Mouse (Mus musculus): Measurements from ENCODE around the gene Pacrg. TPM values are rescaled to one million over a fixed set of nuclear protein-coding genes. Genes with fewer than 3 reads are reported as not detected.

Gene Pacrg
- total RNA-seq (2022), result 1 to 10 TPM; 2.2 to 6.4 (median 4.8) TPM

DNA sequence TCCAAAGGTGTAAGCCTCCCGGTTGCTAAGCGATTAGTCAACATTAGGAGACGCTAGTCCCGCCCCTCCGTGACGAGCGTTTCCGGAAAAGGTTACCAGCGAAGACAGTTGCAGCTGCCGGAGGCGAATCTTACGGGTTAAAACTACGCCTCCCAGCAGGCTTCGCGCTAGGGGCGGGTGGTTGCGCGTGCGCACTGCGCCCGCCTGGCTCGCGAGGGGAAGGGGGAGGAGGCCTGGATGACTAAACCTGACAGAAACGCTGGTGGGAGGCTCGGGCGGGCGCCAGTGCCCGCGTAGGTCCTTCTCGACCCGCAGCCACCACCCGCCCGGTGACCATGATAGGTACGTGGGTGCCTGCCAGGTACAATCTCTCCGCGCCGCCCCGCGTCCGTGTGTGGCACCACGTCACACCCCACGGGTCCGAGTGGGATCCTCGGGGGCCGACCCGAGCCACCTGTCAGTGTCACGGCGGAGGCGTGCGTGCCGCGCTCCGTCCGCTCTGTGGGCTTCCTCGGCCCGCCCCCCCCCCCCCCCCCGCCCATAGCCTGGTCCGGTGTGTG is at the start of gene Pacrg, which contains the start of gene Prkn:
Pacrg (minus strand) TSS at position 164 of the 560 bp plus-strand sequence.
Prkn (plus strand) TSS at position 237 of the 560 bp plus-strand sequence.
- DNase-seq, result peak; percentile 99

DNA sequence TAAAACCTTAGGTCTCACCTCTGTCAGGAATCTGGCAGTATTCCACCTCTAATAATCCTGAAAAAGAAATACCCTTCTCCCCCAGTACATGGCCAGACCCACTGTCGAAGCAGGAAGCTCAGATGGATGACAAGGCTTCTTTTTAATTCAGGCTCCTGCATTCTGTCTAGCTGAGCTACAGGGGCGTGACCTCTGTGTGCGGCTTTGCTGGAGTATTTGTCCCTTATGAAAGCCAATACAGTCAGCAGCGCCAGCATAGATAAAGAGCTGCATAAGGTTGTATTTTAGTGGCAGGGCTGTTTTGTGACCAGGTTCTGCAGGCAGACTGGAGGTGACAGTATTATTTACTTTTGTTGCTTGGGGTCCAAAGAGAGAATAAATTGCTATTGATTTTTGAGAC is 47.8 kb upstream of the Pacrg start:
- no peak for DNase-seq

DNA sequence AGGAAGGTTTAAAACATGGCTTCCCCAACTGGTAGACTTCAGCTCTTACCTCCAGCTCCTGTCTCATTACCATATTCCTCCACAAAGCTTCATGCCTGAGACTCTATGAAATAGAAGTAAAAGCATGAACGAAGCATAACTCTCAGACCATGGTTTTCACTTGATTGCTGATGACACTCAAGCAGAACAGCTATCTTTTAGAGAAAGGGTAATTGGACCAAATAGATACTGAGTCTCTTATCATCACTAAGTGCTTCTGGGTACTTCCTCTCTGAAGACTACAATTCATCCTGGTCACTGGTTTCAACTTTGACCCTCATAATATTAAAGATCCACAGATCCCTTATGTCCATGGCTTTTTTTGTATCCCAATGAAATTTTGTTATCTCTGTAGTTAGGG is 42.1 kb upstream of the Pacrg start:
- no peak for DNase-seq

DNA sequence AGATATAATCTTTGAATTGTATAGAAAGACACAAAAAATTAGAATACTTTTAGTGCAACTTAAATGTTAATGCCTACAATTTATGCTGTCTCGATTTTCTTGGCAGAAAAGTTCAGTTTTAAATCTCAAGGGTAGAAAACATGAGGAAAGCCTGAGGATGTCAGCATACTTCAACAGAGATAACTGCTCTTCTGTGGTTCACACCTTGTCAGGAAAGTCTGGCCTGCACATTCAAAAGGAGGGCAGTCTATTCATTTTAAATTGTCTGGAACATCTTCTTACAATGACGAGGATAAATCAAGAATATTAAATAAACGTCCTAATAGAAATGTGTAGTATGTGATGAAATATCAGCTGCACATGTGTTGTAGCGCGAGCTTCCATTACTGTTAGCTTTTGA is 38.9 kb upstream of the Pacrg start:
- DNase-seq, result no peak

DNA sequence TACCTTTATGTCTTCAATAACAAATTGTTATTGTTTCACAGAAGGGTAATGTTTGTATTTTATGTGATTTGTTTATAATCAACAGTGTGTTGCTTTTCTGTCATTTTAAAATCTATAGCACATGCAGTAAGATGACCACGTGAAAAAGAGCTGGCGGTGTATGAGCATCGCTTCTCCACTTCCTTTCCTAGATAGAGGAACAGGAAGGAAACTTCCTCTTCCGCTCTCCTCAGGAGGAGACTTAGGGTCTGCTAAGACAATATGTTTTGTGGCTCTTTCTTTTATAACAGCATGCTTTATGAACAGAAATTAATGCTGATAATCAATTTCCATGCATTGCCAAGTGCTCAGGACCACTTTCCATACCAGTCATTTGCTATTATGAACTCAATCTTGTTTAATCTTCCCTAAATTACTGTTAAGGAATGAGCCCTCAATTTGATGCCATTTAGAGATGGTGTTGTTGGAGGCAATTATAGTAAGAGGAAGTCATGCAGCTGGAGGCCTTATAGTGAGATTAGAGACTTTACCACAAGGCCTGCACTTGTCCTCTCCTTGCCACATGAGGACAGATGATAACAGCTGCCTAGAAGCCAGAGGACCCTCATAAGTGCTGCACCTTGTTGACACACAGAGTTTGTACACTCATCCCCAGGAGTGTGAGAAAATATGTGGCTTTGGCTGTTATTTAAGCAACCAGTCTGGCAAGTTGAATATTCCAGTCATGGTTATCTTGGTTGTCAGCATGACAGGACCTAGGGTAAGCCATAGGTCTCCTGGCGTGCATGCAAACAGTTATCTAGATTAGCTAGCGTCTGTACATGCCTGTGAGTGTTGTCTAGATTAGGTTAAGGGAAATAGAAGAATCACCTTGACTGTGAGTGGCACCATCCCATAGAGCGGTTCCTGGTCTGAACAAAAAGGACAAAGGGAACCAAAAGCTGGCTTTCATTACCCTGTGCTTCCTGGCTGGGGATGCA is 34.4 kb upstream of the Pacrg start:
- no peak for DNase-seq

DNA sequence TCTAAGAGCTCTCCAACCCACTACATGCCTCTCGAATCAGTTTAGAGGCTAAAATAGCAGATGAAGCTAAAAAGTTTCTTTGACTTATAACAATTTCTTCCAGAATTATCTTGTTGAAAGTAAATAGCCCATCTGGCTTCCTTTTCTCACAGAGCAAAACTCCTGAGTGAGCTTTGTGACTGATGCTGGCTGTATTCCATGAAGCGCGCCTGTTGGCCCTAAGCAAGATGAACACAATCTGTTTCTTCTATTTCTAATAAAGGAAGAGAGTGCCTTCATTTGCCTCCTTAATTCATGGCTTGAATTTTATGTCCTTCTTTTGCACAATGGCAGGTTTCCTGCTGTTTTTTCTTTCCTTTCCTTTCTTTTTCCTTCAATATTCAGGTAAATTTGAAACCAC is 14.1 kb upstream of the Pacrg start:
- DNase-seq, result no peak

DNA sequence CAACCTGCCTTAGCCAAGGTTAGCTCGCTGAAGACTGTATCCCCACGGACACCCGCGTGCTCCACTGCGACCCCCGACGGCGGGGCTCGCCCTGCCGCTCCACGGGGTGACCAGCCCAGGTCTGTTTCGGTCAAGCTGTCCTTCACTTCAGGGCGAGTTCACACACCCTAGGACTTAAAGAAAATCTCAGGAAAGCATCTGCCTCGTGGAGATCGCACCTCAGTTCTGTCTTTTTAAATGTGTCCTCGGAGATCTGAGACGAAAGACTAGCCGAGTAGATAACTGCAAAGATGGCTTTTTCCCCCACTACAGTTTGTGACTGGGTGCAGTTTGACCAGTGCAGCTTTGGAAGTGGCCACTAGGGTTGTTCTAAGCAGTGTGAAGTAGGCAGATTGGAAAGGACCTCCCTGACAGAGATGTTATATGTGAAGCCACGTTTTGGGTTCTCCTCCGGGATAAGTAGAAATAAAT is 655 bp upstream of the Pacrg start:
- DNase-seq, result peak; percentile 37

DNA sequence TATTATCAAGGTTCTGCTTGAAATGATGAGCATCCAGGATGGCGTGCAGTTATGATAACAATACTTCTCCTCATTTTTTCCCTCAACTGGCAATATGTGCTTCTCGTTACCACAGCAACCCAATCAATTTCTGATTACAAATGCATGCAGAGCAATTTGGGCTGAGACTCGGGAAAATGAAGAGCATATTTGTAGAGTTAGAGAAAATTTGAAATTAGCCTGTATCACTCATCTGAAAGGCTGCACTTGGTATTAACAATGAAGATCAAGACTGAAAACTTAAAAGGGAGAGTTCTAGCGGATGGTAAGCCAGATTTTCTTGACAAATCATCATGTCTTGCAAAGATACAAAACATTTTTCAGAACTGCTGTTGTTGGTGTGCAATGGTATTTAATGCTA is 21.1 kb downstream of the Pacrg start:
- DNase-seq, result no peak

DNA sequence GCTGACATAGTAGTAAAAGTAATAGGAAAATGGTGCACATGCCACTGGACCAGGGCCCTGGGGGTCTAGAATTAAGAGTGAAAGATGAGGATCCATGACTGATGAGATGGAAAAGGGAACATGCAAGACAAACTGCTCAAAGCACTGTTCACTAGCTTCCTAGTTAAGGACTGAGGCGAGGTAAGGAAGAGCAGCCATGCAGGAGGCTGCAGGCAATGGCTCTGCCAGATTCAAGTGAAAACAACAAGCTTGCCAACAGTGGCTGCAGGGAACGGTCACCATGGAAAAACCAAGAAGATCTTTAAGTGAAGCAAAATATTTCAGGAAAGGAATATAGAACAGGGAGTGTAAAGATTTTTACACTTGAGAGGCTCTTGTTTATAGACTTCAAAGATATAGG is 31.5 kb downstream of the Pacrg start:
- DNase-seq, result no peak

DNA sequence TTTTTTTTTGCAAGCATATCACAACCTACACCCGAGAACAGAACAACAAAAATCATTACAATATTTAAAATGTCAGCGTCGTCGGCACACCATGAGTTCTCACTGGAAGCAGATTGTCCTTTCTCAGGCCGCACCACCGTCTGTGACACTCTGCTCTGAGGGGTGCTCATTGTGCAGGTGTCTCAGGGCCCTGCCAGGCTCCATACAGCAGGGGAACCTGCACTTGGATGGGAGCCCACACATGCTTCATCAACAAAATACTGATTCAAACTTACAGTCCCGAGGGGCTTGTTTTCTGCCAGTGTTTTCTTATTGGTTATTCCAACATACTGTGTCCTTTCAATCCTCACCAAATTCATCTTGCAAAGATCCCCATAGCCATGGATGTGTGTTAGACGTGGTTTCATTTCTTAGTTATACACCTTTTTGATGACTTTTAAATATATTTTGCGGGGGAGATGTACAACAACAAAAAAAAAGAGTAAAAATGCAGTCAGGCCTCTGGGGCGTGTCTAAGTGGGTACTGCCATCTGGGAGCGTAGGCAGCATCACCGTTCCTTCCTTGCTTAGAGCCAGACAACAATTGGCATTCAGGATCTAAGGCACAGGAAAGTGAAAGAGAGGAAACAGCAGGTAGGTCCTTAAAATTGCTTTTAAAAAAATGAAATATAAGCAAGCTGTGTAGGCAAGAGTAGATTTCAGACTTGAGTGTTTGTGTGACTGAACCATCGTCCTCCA is 32.7 kb downstream of the Pacrg start:
- no peak for DNase-seq

DNA sequence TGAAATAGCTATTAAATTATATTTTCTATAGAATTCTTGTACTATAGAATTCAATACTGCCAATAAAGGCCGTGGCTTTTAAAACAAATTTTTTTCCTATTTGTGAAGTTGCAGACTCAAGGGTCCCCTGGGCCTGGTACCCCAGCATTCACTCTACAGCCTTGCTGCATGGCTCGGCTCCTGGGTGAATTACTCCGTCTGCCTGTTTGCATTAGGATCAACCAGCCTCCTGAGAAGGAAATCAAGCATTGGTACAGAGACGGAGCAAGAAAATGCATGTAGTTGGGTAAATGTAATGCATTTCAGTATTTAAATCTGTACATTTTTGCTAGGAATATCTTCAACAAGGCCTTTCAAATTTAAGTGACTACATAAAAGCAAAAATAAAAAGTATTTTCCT is 33.4 kb downstream of the Pacrg start:
- no peak for DNase-seq

DNA sequence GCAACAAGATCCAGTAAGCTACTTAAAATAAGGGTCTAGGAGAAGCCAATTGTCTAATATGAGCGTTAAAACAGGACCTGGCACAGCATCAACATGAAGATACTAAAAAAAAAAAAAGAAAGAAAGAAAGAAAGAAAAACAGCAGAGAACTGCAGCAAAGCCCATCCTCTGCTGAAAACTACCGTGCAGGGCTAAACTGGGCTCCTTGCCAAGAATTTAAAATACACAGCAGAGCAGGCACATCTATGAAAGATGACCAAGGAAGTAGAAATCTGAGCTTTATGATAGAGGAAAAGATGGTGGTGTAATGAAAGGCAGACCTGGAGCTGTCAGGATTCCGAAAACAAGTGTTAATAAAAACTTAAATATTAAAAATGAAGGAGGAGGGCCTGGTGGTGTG is 48.5 kb downstream of the Pacrg start:
- DNase-seq, result no peak

DNA sequence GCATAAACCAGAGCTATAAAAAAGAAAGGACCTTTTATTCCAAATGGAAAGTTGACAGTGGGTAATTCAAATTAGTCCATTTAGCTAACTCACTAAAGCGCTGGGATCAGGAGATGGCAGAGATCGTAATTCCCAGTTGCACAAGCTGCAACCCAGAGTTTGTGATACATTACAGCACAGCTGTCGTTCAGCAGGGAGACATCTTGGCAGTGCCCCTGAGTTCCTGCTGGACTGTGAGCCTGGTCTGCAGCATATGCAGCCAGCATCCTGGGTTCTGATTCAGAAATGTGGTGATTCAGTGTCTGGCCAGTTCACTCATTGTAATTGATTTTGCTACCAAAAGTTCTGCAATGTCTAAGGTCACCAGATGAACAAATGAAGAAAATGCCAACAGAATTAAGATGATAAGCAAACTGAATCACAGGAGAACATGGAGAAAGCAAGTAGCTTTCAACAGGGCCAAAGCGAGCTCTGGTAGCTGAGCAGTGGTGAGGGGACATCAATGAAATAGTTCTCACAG is 55.6 kb downstream of the Pacrg start:
- no peak for DNase-seq

DNA sequence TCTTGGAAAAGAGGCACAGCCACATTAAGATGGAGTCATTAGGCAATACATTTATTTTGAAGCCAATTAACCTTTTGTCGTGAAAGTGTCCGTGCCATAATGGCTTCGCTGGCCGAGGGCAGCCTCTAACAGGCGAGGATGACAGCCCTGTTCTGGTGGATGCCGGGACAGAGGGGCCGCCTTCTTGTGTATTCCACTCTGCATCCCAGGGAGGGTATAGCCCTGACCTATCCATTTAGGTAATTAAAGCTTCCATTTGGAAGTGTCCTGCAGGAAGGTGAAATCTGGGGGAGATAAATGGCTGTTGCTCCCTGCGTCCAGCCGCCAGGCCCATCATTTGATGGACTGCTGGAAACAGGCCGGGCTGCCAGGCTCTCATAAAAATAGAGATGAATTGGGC is 63.6 kb downstream of the Pacrg start:
- DNase-seq, result no peak

DNA sequence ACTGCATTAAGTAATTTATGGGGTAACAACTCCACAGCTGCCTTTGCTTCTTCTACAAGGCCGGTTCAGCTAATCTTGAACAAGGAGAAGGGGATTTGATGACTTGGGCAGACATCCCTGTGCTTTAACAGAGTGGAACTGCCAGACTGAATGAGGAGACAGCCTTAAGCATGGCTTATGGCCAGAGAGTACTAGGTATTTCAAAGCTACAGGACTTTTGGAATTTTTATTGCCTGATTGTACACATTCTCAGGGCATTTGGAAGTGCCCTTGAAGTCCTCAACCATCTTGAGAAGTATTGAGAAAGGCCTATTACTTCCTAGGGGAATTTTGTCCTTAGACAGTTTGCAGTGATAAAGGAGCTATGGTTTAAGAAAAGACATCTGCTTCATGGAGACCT is 65.6 kb downstream of the Pacrg start:
- no peak for DNase-seq

DNA sequence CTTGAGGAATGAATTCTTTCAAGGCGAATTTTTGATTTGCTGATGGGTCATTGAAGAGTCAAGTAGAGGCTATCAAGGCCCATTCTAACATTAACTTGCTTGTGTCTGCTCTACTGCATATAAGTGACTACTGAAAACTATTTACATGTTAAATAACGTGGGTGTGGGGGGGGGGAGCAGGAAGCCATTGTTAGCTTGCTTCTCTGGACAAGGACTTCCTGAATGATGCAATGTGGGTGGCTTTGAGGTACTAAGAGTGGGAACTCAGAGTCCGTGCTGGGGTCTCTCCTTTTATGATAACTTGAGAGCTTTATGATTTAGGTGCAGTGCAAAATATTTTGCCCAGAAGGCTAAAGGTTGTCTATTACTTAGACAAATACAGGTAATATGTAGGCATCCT is 67.9 kb downstream of the Pacrg start:
- DNase-seq, result no peak

DNA sequence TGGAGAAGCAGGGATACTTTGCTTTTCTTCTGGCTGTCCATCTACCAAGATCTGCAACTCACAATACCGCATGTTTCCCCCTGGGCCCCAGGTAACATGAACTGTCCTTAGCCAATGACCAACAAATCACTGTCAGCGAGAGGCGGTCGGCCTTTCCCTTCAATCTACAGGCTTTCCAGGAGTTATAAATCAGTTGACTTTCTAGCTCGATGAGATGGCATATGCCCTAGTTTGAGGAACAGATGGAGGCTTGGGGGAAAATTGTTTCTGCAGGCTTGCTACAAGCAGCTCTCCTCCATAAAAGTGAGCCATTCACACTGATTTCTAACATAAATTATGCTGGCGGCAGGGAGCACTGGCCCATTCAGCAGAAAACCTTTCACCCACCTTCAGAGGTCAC is 70.2 kb downstream of the Pacrg start:
- no peak for DNase-seq

DNA sequence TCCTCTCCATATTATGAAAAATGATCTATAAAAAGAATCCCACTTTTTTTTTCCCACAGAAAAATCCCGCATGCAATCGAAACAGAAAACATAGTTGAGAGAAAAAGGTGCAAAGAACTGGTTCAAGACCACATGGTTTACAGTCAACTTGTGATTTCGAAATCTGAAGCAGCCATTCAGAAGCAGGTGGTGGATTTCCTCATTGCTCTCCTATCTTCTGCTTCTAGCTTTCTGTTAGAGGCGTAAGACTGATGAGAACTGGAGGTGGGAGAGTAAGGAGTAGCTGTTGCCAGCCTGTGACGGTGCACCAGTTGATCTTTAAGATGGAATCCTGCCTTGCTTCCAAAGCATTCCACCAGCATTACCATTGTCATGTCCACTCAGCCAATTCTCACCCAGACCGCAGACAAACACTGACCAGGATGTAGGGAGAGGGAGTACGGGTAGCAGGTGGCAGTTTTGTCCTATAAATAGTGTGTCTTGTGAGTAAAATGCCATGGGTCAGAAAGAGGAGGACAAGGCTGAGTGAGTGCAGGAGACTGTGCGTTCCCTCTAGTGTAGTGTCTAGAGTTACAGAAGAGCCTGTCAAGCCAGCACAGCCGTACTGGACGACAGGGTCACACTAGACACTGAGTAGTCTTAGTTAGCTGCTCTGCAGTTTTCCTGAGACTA is 73.2 kb downstream of the Pacrg start:
- DNase-seq, result no peak

DNA sequence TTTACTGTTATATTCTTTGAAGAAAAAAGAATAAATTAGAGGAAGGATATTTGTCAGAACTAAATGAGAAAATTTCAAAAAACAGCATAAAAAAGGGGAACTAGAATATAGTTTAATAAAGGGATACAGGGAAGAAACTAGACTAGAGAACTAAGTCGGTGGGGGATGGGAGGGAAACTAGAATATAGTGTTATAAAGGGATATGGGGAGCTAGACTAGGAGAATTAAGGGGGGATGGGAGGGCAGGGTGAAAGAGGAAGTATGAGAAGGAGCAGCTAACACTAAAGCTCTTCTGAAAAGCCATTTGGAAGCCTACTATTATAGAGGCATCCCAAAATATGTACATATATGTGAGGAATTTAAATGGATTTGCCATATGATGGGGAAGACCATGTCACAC is 75.8 kb downstream of the Pacrg start:
- DNase-seq, result no peak

DNA sequence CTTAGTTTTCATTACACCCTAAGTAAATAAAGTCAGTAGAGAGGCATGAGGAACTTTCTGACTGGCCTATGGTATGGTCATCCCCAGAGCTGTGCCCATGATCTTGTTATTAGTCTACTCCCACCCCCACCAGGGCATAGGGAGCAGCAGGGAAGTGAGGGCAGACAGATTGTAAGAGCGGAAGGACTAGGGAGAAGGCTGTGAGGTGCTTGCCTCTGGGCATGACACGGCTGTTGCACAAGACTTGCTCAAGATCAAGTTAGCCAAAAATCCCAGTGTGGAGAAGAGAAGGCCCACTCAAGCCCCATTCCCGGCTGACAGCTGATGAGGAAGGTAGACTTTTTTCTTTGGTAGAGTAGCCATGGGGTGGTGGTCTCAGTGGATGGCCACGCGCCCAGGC is 82.7 kb downstream of the Pacrg start:
- DNase-seq, result no peak

DNA sequence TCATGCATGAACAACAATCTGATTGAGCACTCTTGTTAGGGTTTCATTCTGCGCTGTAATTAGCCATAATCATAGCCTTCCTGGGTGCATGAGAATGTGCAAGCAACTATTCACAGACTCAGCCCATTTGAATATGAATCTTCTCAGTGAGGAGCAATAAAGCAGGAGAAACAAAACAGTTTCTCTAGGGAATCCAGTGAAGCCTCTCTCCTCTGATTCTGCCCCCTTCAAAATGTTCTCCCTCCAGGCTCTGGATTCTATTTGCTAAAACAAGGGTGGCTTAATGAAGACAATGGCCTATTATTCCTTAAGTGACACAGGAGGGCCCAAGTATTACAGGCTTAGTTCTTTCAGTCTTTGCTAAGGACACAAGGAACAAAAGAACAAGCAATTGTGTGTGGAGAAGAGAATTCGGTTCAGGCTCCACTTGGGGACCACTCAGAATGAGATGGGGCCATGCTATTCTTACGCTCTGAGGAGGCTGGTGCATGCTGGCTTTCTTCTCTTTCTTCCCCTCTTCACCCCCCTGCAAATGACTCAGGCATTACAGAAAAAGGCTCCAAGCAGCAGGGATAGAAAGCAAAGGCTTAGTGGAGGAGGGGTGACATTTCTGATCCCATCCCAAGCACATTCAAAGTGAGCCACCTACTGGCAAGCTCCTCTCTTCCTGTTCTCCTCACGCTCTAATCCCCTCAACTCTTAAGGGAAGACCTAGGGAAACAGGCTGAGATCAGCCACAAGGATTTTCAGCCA is 95.2 kb downstream of the Pacrg start:
- DNase-seq, result peak; percentile 65

DNA sequence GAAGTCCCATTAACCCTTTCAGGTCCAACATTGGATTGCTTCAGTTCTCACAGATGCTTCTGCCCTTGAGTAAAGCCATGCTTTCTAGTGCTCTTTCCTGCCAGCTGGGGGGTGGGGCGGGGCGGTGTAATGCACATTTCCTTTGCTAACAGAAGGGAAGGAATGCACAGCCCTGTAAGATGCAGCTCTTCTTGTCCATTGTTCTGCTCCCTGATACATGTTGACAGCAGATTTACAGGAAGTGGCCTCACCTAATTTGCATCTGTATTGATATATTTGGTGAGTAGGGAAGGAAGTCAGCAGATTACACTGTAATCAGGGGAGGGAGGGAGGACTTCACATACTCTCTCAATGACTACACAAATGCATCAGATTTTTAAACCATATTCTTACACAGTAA is 100.0 kb downstream of the Pacrg start:
- no peak for DNase-seq

All from adrenal gland, adult 8-10 months (tissue).